Mouse (Mus musculus): ENCODE data around the gene Zp2.

The Zp2 gene

DNA sequence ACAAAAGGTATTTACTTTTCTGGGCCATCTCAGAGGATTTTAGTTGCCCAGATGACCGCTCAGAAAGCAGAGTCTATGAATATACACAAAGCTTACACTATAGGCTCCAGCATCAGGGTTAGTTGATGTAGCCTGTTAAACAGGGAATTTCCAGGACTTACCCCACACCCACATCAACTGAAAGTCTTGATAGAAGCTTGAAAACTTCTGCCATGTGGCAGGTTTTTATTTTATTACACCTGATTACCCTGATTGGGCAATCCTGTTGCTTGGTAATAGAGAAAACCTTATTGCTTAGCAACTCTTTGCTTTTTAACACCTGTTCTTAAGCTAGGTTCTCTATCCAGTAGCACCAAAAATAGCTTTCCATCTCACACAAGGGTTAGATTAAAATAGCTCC lies 2.3 kb downstream of the Zp2 start:
- no peak for DNase-seq (ENCODE audit: low spot score)

DNA sequence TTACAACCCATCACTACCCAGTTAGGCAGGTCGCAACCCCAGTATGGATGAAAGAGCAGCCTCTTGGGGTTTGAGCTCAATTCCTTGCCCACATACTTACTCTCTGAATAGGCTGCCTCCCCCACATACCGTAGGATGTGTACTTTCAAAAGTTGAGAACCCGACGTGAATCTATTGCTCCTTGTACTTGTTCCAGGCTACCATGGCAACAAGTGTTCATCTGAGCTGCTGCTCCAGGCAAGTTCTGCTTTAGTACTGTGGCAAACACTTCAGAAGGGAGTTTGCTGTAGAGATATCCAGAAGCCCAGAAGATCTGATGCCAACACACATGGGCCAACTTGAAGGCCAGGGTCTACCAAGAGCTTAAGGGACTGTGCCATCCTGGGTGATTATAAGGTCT lies 16.1 kb downstream of the Zp2 start:
- DNase-seq (ENCODE audit: low spot score) = no peak

DNA sequence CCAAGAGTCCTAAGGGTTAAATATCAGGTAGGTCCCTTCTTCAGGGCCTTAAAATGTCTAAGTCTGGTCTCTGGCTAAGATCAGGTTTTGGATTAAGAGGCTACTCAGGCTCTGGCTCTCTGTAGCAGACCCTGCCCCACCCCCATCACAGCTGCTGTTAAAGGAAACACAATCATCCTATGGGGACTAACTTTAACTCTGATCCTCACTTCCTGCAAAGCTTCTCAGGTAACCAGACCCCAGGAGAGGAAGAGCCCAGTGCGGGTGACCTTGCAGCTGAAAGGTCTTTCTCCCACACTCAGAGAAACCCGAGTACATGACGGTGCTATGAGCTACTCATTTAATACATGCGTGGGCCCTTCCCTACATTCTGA lies 17.4 kb downstream of the Zp2 start:
- peak; percentile 72 for DNase-seq (ENCODE audit: low spot score)

DNA sequence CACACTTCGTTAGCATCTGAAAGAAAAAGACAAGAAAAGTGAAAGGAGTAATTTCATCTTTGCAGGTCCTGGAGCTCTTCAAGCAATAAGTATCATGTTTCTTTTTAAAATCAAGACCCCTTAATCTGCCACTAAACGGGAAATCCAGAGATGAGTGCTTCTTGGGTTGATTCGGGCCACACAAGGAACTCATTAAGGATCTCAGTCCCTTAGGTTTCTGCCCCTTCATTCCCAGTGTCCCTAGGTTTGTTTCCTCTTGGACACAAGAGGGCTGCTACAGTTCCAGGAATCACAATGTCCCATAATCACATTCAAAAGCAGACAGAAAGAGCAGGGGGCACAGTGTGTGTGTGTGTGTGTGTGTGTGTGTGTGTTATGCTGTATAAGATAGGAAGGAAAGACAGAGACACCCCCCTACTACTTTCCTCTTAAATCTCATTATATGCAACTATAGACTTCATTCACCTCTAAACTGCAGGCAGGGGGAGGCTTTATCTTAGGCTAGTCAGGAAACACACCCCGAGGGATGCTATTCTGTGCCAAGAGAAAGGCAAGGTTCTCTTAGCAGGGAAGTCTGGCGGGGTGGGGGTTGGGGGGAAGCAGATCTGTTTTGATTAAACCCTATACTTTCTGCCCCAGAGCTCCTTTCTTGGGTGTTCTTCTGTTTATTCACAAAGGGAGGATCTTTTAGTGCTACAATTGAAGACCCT lies 18.0 kb downstream of the Zp2 start:
- DNase-seq (ENCODE audit: low spot score) = peak; percentile 60

DNA sequence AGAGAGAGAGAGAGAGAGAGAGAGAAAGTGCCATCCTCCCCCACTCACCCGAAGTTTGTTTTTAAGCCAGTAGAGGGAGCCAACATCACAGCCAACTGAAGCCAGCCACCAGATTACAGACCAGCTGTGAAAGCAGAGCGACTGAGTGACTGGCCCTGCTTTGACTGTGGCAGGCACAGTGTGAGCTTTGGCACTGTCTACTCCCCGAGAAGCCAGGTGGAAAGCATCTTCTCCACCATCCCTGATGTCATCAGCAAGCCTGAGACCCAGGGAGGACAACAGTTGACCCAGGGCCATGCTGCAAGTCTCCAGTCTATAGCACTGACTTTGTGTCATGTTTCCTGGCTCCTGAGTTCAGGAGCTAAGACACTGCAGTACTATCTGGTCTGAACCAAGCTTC lies 20.2 kb downstream of the Zp2 start:
- peak; percentile 87 for DNase-seq (ENCODE audit: low spot score)

DNA sequence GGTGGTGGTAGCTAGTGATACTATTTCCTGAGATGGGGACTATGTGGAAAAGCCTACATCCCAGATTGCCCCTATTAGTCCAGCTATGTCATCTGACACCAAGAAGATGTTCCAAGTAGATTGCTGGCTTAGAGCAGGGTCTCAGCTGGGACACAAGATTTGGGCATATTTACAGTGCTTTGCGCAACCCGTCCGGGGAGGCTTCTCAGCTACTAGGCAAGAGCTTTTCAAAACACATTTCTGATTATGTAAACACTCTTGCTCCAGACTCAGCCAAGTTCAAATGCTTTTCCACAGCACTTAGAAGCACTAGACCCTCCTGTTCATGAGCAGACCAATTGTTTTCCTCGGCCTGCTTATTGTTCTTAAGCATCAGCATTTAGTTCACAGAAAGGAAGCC lies 21.3 kb downstream of the Zp2 start:
- no peak for DNase-seq (ENCODE audit: low spot score)

DNA sequence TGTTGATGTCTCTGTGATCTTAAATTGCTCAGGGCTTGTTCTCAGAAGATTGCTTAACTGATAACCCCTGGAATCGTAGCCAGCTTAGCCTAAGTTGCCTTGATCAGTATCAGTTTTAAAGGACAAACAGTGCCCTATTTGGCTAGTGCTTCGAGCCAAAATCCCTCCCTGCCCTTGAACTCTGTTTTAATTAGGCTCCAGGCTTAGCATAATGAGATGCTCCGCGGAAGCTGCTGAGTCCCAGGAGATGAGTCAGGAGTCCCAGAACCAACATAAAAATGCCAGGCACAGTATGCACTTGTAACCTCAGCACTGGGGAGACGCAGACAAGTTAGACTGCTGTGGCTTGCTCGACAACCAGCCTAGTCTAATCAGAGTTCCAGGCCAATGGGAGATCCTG lies 27.6 kb downstream of the Zp2 start:
- DNase-seq (ENCODE audit: low spot score) = no peak

DNA sequence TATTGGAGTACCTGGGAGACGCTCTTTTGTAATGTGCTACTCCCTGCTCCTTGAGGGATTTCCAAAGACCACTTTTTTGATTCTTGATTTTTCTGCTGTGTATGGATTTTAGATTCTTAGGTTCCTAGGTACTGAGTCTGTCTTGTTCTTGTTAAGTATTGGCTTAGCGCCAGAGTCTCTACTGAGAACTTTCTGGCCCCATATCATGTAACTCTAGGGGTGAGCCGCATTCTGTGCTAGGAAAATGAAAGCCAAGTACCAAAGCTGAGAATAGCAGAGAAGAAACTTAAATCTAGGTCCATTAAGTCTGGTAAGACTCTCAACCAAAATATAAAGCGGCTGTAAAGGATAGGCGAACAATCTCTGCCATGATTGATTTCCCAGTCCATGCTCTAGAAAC lies 28.1 kb downstream of the Zp2 start:
- DNase-seq (ENCODE audit: low spot score) = no peak

DNA sequence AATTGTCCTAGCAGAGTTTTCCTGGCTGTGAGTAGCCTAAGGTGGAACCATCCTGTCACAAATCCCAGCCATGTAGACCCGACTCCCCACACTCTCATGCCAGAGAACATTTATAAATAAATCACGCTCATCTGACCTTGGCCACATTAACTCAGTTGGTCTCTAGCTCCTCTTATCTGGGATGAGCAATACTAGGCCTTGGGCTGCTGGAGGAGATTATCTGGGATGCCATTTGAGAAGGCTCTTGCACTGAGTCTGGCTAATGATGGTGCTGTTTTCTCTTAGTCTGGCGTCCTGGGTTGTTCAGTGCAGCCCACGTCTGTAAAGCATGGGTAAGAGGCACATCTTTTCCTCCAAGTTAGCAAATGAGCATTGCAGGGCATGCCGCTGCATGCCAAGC lies 35.4 kb downstream of the Zp2 start:
- no peak for DNase-seq (ENCODE audit: low spot score)

DNA sequence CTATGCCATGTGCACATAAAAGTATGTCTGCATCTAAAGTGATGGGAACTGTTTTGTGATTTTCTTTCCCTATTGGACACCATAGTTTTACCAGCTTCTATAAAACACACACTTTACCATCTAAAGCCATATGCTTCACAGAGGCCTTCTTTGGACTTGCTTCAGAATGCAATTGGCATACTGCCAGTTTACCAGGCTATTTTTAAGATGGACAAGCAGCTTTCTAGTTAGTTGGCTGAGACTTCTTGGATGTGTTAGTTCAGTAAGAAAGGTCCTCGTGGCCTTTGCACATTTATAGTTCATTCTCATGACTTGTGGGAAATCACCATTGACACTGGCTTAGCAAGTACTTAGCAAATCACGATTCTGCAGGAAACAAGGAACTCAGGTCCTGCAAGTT lies 38.7 kb downstream of the Zp2 start:
- DNase-seq (ENCODE audit: low spot score) = no peak

DNA sequence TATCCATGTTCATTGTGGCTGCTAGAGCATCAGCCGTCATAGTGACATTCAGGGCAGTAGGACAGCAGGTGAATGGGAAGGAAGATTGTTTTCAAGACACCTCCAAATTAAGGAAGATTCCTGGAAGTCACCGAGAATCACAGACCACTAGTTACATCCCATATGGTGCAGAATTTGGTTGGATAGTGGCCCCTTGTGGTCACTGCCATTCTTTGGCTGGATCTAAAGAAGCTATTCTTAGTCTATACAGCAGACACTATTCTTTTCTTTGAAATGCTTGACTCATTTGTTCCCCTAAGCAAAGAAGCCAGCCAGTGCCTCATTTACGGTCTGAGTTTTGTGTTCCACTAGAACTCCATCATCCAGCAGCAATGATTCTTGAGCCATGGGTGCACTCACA lies 40.1 kb downstream of the Zp2 start:
- DNase-seq (ENCODE audit: low spot score) = no peak

DNA sequence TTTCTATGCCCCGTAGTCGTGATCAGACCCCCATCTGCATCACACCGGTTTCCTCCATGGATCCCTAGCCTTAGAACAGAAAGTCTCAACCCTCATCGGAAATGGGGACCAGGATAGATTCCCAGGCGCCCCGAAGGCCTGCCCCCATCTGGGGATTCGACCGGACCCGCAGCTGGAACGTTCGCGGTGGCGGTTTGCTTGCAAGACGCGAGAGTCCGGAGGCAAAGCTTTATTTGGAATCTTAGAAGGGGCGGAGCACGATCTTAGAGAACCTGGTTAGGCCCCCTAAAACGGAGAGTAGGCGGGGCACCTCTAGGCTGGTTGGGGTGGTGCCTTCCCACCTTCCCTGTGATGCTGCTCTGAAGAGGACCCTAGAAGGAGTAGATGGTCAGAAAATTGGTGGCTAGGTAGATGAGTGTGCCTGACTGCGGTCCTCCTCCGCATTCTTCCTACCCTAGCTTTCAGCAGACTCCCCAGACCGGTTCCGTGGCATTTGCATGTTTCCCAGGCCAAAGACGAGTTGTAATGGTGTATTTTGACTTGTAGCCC lies 42.0 kb downstream of the Zp2 start:
- peak; percentile 63 for DNase-seq (ENCODE audit: low spot score)

DNA sequence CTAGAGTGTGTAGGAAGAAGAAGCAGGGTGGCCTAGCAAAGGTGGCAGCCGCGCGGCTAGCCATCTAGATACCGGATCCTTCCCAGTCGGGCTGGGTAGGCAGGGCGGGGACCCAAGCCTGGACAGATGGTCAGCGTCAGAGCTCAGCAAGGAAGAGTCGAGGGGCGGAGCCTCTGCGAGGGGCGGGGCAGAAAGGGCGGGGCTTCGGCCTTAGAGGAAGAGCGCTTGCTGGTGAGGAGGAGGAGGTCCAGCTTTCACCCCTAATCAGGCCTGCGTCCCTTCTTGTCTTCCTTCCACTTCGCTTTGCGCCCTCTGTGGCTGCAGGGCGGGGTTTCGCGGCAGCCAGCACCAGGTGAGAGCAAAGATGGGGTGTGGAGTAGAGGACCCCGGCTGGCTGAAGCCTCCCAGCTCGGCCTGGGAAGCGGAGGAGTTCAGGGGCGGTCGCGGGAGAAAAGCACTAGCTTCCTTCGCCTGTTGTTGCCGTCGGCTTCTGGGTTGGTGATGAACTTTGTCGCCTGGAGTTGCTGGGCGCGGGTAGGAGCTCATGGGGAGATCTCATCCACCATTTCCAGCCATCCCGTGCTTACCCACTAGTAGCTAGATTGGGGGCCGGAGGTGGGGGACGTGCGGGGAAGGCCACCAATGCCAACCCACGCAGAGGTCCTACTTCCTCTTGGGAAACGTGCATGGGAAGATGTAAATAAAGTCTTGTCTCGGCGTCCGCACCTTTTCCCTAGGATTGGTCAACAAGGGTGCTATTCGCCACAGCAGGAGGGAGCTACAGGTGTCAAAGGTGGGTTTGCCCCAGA lies 42.7 kb downstream of the Zp2 start, which contains the start of gene Tmem159:
Gene Tmem159 (plus strand): TSS at position 190 of the 809 bp plus-strand sequence.
- DNase-seq (ENCODE audit: low spot score) = peak; percentile 94

DNA sequence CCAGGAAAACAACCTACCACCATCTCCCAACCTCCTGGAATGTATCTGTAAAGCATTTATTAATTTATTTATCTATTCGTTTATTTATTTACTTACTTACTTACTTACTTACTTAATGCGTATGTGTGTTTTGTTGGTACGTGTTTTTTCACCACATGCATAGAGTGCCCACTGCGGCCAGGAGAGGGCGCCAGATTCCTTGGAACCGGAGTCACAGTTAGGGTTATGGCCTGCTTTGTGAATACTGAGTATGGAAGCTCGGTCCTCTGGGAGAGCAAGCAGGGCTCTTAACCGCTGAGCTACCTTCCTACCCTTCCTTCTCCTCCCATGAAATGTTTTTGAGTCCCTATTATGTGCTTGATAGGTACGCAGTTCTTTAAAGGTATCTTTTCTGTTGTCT lies 46.7 kb downstream of the Zp2 start:
- DNase-seq (ENCODE audit: low spot score) = peak; percentile 82

DNA sequence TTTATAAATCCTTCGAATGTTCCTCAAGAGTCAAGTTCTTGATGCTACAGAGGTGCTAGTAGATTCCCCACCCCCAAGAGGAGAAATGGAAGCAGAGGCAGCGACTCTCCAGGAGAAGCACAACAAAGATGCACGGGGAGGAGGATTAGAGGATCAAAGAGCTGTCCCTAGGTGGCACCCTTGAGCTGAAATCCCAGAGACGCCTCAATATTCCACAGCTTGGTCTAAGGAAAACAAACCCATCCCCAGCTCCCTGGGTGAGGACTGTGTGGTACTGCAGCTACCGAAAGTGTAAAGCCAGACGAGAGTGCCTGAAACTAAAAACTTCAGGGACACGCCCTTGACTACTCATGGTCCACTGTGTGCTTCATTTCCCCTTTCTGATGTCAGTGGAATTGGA lies 47.2 kb downstream of the Zp2 start:
- peak; percentile 90 for DNase-seq (ENCODE audit: low spot score)

DNA sequence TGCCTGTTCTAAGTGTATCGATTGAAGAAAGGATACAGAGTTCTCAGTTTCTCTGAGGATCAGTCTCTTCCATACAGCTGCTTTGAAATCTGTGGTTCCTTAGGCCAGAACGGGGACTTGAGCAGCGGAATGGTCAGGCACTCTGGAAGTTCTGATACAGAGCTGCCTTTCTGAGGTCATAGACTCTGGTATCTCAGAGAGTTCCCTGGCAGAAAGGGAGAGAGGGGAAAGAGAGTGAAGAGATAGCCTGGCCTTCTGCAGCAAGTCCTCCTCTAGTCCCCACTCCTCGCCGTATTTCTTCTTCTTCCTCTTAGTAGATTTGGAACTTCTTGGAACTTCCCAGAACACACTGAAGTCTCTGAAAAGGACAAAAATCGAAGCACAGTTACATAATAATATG lies 49.9 kb downstream of the Zp2 start, which contains the start of gene Dnah3:
Gene Dnah3 (minus strand): TSS at position 101 of the 400 bp plus-strand sequence.
- DNase-seq (ENCODE audit: low spot score) = no peak

DNA sequence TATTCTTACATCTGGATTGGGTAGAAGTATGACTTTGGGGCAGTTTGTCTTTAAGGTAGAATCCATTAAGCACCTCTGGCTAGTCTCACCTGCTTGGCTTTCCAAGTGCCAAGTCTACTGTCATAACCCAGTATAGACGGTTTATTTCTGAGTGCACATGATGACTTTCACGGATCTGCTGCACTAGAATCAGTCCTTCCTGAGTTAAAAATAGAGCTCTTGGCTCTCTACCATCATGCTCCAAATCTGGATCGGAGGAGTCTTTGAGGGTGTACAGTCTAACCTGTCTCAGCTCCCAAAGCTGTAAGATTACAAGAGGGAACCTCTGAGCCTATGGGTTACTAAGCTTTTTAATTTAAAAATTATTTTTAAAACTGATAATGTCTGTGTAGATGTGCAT lies 50.9 kb downstream of the Zp2 start:
- DNase-seq (ENCODE audit: low spot score) = no peak

DNA sequence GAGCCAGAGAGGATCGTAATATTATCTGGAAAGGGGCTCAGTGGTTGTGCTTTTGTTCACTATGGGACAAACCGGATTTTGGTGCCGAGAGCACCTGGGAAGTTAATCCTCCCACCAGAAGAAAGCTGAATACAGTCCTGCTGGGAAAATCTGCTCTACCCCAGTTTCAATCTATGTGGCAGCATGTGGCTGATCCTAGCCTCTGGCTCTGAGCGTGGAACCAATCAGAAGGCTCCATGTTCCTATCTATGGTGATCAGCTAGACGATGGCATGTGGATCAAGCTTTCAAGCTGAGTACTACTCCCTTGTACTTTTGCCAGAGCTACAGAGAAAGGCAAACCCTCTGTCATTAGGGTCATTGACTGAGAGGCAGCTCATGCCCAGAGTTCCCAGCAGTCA lies 52.1 kb downstream of the Zp2 start:
- no peak for DNase-seq (ENCODE audit: low spot score)

DNA sequence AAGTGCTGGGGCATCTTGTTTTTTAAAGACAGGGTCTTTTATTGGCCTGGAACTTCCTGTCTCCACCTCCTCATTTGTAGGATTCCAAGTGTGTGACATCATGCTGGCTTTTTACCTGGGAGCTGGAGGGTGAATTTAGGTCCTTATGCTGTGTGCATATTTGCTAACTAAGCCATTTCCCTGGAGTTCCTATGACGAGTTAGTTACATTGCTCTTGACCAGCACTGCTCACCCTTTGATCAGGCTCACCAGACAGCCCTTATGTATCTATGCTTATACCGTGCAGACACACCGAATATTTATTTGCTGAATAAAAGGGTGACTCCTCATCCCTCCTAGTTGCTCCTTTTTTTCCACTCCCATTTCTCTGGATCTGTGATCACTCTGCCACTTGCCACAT lies 64.9 kb downstream of the Zp2 start:
- DNase-seq (ENCODE audit: low spot score) = no peak

All from embryo, embryonic 10.5 days (tissue).